Mouse (Mus musculus) stomach, embryonic 16.5 days (tissue): ENCODE results near the gene Lrig1. TPM values are rescaled to one million over a fixed set of nuclear protein-coding genes. Genes with fewer than 3 reads are reported as not detected.

Experiments
- ATAC-seq: fragments of 200-750 bp; cut with Nextera tagmentation; 2 replicates; pipeline ENCODE4 v1.8.0; 2017; ENCODE audit warnings: moderate number of reproducible peaks, moderate TSS enrichment; ENCODE audit not compliant: insufficient read depth, low FRiP score
- H3K27ac ChIP-seq: fragments of 300-500 bp; sonication (generic); 2 replicates; pipeline ENCODE4 v1.5.1; 2014; ENCODE audit warnings: low read length
- H3K27me3 ChIP-seq: fragments of 300-500 bp; sonication (generic); 2 replicates; pipeline ENCODE4 v1.6.1; 2014; ENCODE audit warnings: low read length, control low read depth, mixed read lengths; ENCODE audit not compliant: control insufficient read depth, insufficient read depth
- H3K36me3 ChIP-seq: fragments of 300-500 bp; sonication (generic); 2 replicates; pipeline ENCODE4 v1.6.1; 2014; ENCODE audit warnings: low read length; ENCODE audit not compliant: control insufficient read depth, insufficient read depth
- H3K4me1 ChIP-seq: fragments of 300-500 bp; sonication (generic); 2 replicates; pipeline ENCODE4 v1.6.1; 2014; ENCODE audit warnings: low read length, control low read depth, mixed read lengths; ENCODE audit not compliant: control insufficient read depth, insufficient read depth
- H3K4me2 ChIP-seq: fragments of 300-500 bp; sonication (generic); 2 replicates; pipeline ENCODE4 v1.6.1; 2014; ENCODE audit warnings: low read depth, low read length, mixed read lengths
- H3K4me3 ChIP-seq: fragments of 300-500 bp; sonication (generic); replicated peaks from 2 replicates; pipeline ENCODE4 v1.5.1; 2014; ENCODE audit warnings: mild to moderate bottlenecking, low read length
- H3K9ac ChIP-seq: fragments of 300-500 bp; sonication (generic); 2 replicates; pipeline ENCODE4 v1.6.1; 2014; ENCODE audit warnings: low read length
- H3K9me3 ChIP-seq: fragments of 300-500 bp; sonication (generic); replicated peaks from 2 replicates; pipeline ENCODE4 v1.6.1; 2016; ENCODE audit warnings: low read length, control low read depth; ENCODE audit not compliant: control insufficient read depth
- WGBS: fragments of 180-500 bp; shearing (Covaris S2); extraction: QIAGEN DNeasy Blood & Tissue Kit; methylation state at CpG from one replicate; pipeline ENCODE4 v1.1.7; 2014; 5-methylcytosine and 5-hydroxymethylcytosine counted together
- polyA plus RNA-seq: library from polyadenylated mRNA; unstranded; fragments of >200 nt; fragmentation: Nextera tagmentation; extraction: Ambion mirVana; gene quantifications from 2 replicates; pipeline ENCODE4 v1.2.1, GENCODE M21; 2015

Gene Lrig1
- polyA plus RNA-seq, 1 experiment from 2014 or later, result 18.3 TPM

DNA sequence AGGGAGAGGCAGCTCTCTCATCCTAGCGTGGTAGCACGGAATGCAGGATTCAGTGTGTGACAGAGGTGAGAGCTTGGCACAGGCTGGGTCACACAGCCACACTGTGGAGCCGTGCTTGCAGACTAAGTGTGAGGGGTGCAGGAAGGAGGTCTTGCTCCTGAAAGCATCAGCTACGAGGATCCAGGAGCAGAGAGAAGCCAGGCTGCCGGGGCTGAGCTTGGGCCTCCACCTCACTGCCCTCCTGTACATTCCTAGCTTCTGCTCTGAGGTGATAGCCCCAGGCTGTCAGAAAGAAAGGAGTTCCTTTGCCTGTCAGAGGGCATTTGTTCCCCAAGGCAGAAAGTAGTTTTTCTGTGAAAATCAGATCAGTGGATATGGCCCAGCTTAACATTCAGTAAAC, 104.8 kb downstream of the Lrig1 start:
- H3K4me2 ChIP-seq, result no peak overlapping the region
- no peak overlapping the region for H3K4me3 ChIP-seq
- no peaks in the 10 kb centered on the region for H3K27me3 ChIP-seq
- H3K36me3 ChIP-seq, result no peaks in the 10 kb centered on the region
- WGBS, result 74% methylated on average over 5 of the region's 5 CpGs
- ATAC-seq, result no peak
- no peak overlapping the region for H3K27ac ChIP-seq
- H3K9me3 ChIP-seq, result no peaks in the 10 kb centered on the region
- no peak overlapping the region for H3K9ac ChIP-seq
- peaks cover 10% of the 10 kb centered on the region; the same call in 1 of the 2 replicates for H3K4me1 ChIP-seq

DNA sequence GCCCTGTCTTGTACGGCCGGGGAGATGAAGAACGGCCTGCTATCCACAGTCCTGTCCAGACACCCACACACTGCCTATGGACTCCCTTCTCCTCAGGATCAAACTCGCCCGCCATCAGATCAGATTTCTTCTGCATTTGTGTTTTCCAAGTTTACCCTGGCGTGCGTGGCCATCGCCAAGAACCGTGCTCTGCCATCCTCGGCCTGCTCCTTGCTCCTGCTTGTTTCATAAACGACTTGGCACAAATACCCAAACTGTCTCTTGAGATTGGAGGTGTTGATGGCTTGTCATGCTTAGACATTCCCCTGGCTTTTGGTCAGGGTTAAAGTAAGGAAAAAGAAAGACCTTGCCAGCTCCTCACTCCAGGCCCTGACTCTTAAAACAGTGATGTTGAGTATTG, 105.2 kb downstream of the Lrig1 start:
- ATAC-seq, result no peak

DNA sequence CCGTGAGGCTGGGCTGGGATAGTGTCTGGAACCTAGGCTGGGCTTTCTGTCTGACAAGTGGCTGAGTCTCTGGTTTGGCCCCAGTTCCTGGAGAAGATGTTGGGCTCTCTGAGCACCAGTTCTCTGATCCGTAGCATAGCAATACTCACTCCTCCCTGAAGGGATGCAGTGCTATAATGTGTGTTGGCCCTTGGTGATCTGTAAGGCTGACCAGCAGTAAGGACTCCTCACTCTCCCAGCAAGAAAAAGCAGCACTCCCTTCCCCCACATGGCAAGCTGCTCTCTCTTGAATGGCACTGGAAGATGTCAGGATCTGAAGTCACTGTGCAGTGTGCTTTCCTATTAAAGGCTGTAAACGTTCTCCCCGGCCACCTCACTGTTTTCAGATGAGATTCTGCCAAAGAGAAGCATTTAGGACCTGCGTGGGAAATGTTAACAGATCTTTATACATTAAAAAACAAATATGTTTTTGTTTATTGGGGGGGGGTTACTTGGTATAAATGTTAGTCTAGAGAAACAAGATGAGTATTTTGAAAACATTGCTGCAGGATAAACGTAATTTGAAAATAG, 105.8 kb downstream of the Lrig1 start:
- Histone ChIP-seq H3K36me3 (no peaks in the 10 kb centered on the region), H3K9me3 (no peaks in the 10 kb centered on the region), H3K27me3 (no peaks in the 10 kb centered on the region), H3K4me2 (no peak overlapping the region), H3K27ac (no peak overlapping the region), H3K9ac (no peak overlapping the region), H3K4me3 (no peak overlapping the region), H3K4me1 (peaks cover 10% of the 10 kb centered on the region; the same call in 1 of the 2 replicates)
- WGBS, result 59% methylated on average over 6 of the region's 6 CpGs
- no peak for ATAC-seq

More for the DNA sequence above, 105.2 kb downstream of the Lrig1 start:
- Histone ChIP-seq H3K4me1 (peaks cover 10% of the 10 kb centered on the region; the same call in 1 of the 2 replicates), H3K4me2 (no peak overlapping the region), H3K9ac (no peak overlapping the region), H3K27me3 (no peaks in the 10 kb centered on the region), H3K9me3 (no peaks in the 10 kb centered on the region), H3K4me3 (no peak overlapping the region), H3K27ac (no peak overlapping the region), H3K36me3 (no peaks in the 10 kb centered on the region)
- WGBS, result 72% methylated on average over 11 of the region's 11 CpGs

DNA sequence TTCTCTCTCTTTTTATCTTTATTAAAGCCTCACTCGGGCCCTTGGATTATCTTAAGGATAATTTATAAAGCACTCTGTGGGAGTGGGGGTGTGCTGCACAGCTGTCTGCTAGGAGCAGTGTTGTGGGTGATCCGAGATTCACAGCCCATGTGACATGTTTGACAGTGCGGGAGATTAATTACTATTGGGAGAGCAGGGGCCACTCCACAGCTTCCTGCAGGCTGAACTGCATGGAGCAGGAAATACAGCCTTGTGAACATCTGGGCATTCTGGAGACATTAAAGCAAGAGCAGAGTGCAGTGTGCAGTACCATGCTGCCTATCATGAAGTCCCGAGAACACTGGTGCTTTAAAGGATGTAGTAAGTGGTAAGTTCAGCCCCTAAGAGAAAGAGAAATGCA, 107.2 kb downstream of the Lrig1 start:
- Histone ChIP-seq H3K4me2 (no peak overlapping the region), H3K9me3 (0 out of 2 replicates have a peak, but pooled peaks cover 3% of the 10 kb centered on the region), H3K4me3 (no peak overlapping the region), H3K27ac (no peak overlapping the region), H3K4me1 (peaks cover 10% of the 10 kb centered on the region; the same call in 1 of the 2 replicates), H3K9ac (no peak overlapping the region), H3K36me3 (no peaks in the 10 kb centered on the region), H3K27me3 (no peaks in the 10 kb centered on the region)
- WGBS, result 9% methylated on average over 4 of the region's 4 CpGs
- peak; percentile 65; the same call in 1 of the 2 replicates for ATAC-seq

GRCm38 (mm10) chr6:94592243-94592642, 107.7 kb downstream of the Lrig1 start:
- H3K4me3 ChIP-seq, result no peak overlapping the region
- 7% methylated on average over 8 of the region's 8 CpGs for WGBS
- H3K9me3 ChIP-seq, result 0 out of 2 replicates have a peak, but pooled peaks cover 3% of the 10 kb centered on the region
- no peak overlapping the region for H3K9ac ChIP-seq
- H3K27me3 ChIP-seq, result no peaks in the 10 kb centered on the region
- H3K27ac ChIP-seq, result no peak overlapping the region
- H3K4me2 ChIP-seq, result no peak overlapping the region
- no peaks in the 10 kb centered on the region for H3K36me3 ChIP-seq
- peak; percentile 59; the same call in 1 of the 2 replicates for ATAC-seq
- peaks cover 10% of the 10 kb centered on the region; the same call in 1 of the 2 replicates for H3K4me1 ChIP-seq

- H3K27me3 ChIP-seq, result no peaks in the 10 kb centered on the region
- H3K4me1 ChIP-seq, result peaks cover 9% of the 10 kb centered on the region; the same call in 1 of the 2 replicates
- 62% methylated on average over 4 of the region's 4 CpGs for WGBS
- H3K9me3 ChIP-seq, result 0 out of 2 replicates have a peak, but pooled peaks cover 3% of the 10 kb centered on the region
- H3K4me3 ChIP-seq, result no peak overlapping the region
- no peak overlapping the region for H3K9ac ChIP-seq
- H3K36me3 ChIP-seq, result no peaks in the 10 kb centered on the region
- H3K4me2 ChIP-seq, result no peak overlapping the region
- H3K27ac ChIP-seq, result no peak overlapping the region
- no peak for ATAC-seq
Observed at GRCm38 (mm10) chr6:94588365-94588764, 111.6 kb downstream of the Lrig1 start.

DNA sequence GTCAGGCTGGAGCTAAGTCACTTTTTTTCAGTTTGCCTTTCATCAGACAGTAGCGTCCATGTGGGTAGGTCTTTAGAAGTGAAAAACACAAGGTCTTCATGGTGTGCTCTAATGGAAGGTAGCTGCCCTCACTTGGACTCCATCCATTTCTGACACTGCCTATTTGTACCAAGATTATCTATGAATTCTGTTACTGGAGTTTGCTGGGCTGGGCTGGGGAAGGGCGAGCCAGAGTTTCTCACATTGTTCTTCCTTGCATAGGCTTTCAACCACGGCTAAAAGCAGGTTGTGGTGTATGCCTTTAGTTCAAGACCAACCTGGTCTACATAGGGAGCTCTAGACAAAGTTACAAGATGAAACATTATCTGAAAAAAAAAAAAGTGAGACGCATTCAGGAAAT, 115.0 kb downstream of the Lrig1 start:
- ATAC-seq, result no peak
- H3K27me3 ChIP-seq, result no peaks in the 10 kb centered on the region
- no peak overlapping the region for H3K9ac ChIP-seq
- H3K9me3 ChIP-seq, result 0 out of 2 replicates have a peak, but pooled peaks cover 3% of the 10 kb centered on the region
- H3K36me3 ChIP-seq, result no peaks in the 10 kb centered on the region
- H3K4me3 ChIP-seq, result no peak overlapping the region
- 86% methylated on average over 4 of the region's 4 CpGs for WGBS
- H3K27ac ChIP-seq, result no peak overlapping the region
- no peaks in the 10 kb centered on the region for H3K4me1 ChIP-seq
- H3K4me2 ChIP-seq, result no peak overlapping the region

- Histone ChIP-seq H3K4me2 (no peak overlapping the region), H3K27me3 (no peaks in the 10 kb centered on the region), H3K9ac (no peak overlapping the region), H3K36me3 (no peaks in the 10 kb centered on the region), H3K4me1 (no peaks in the 10 kb centered on the region), H3K27ac (no peak overlapping the region), H3K9me3 (0 out of 2 replicates have a peak, but pooled peaks cover 3% of the 10 kb centered on the region), H3K4me3 (no peak overlapping the region)
- ATAC-seq, result no peak
- 91% methylated on average over 9 of the region's 9 CpGs for WGBS
Observed at GRCm38 (mm10) chr6:94584147-94584695, 115.7 kb downstream of the Lrig1 start.

DNA sequence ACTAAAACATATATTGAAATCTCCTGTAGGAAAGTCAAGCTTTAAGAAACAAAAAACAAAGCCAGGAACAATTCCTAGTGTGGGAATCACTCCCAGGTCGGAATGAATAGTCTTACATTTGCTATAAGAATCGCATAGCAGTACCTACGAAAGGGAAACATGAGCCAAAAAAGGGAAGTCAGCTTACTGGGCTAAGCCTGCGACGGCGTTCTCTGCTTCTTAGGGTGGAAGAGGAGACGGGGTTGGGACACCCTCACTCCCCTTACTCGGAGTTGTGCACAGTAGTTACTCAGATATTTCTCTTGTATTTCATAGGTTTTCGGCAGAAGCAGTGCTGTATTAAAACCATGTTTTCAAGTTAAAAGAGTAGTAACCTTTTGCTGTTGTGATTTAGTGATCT, 117.9 kb downstream of the Lrig1 start:
- H3K27me3 ChIP-seq, result no peaks in the 10 kb centered on the region
- 72% methylated on average over 9 of the region's 9 CpGs for WGBS
- no peak for ATAC-seq

More for the DNA sequence above, 117.9 kb downstream of the Lrig1 start:
- no peak overlapping the region for H3K9ac ChIP-seq
- H3K4me3 ChIP-seq, result no peak overlapping the region
- H3K4me2 ChIP-seq, result no peak overlapping the region
- H3K4me1 ChIP-seq, result no peaks in the 10 kb centered on the region
- no peak overlapping the region for H3K27ac ChIP-seq
- no peaks in the 10 kb centered on the region for H3K9me3 ChIP-seq
- no peaks in the 10 kb centered on the region for H3K36me3 ChIP-seq
